30 mouse cellular contexts compared by ENCODE assay signal in genomic region chr5:90775562-90775961, GRCm38 (mm10). TPM values are rescaled to one million over a fixed set of nuclear protein-coding genes. Genes with fewer than 3 reads are reported as not detected.
DNase-seq lines count a peak whose midpoint lies in the region; ATAC-seq and TF ChIP-seq lines count a peak whose summit lies in the region.
"Had no signal": no experiment of that assay in that cellular context is flagged by ENCODE, and none has a peak within 500 bp of the region (broad histone marks: within the 10 kb centered on the region; RNA-seq: fewer than 3 reads in every experiment).

No protein-coding gene starts in this region.

- ATAC-seq in hematopoietic stem cell, adult 5-6 weeks (replicated peaks in 1 of 2; ENCODE audit: insufficient read depth in 1 of 2, low FRiP score in 2 of 2, low TSS enrichment in 1 of 2, low read depth in 1 of 2, poor library complexity in 2 of 2, severe bottlenecking in 2 of 2) = peak; percentile 3 to 15; a peak in 1 of 4 replicates
- ATAC-seq in liver, embryonic 15.5 days (ENCODE audit: insufficient read depth) = peak; percentile 44
- ATAC-seq in megakaryocyte-erythroid progenitor cell, adult 5-6 weeks (replicated peaks; ENCODE audit: low FRiP score, low TSS enrichment, poor library complexity, severe bottlenecking) = peak; percentile 90
- ATAC-seq: forebrain, postnatal 0 days; hindbrain, postnatal 0 days; intestine, embryonic 16.5 days; midbrain, embryonic 15.5 days had no signal

- no peak overlapping the region for H3K4me2 ChIP-seq in liver, embryonic 15.5 days
- H3K4me2 ChIP-seq: heart, embryonic 12.5 days; limb, embryonic 15.5 days; midbrain, embryonic 15.5 days; neural tube, embryonic 13.5 days had no signal

- no peak for TF ChIP-seq CTCF in MEL (IDR thresholded peaks at IDR 0.05 in 2 of 3, conservative IDR thresholded peaks at IDR 0.05 in 1 of 3; ENCODE audit: control insufficient read depth in 1 of 3, insufficient read depth in 1 of 3, low read depth in 2 of 3, low read length in 3 of 3, poor library complexity in 1 of 3, severe bottlenecking in 1 of 3)

- peaks cover 13 to 29% of the 10 kb centered on the region in 2 experiments for H3K4me1 ChIP-seq in MEL (ENCODE audit: control insufficient read depth in 1 of 2, insufficient read depth in 2 of 2, low read length in 2 of 2)
- H3K4me1 ChIP-seq in liver, embryonic 15.5 days (replicated peaks) = 0 out of 2 replicates have a peak, but pooled peaks cover 7% of the 10 kb centered on the region
- H3K4me1 ChIP-seq: embryonic facial prominence, embryonic 10.5 days; heart, embryonic 12.5 days; limb, embryonic 15.5 days; midbrain, embryonic 15.5 days; neural tube, embryonic 13.5 days had no signal

- peak; percentile 92 for DNase-seq in MEL (ENCODE audit: low read depth, low spot score)
- DNase-seq in ovary, postnatal 14 days (ENCODE audit: low spot score) = no peak
- DNase-seq in left cerebral cortex, postnatal 4 days = no peak
- DNase-seq in left cerebral cortex, postnatal 10 days (ENCODE audit: extremely low spot score in 1 of 2, low spot score in 2 of 2) = no peak
- DNase-seq: adrenal gland, postnatal 14 days; cerebellum, adult 8-10 months; cerebellum, postnatal 36 days; forebrain, postnatal 0 days; gastrocnemius, postnatal 14 days; heart, adult 18-20 months; heart, postnatal 10 days; kidney, adult 9 months; kidney, postnatal 25 days; lung, postnatal 10 days; right cerebral cortex, adult 18-20 months had no signal

- peak overlapping the region in 1 of 2 experiments; percentile 4; a peak in 2 of 4 replicates for H3K4me3 ChIP-seq in MEL (ENCODE audit: control insufficient read depth in 1 of 2, insufficient read depth in 1 of 2, low read depth in 2 of 2, low read length in 2 of 2)
- H3K4me3 ChIP-seq in liver, embryonic 15.5 days (replicated peaks) = no peak overlapping the region
- H3K4me3 ChIP-seq: embryonic facial prominence, embryonic 10.5 days; forebrain, embryonic 10.5 days; heart, embryonic 12.5 days; limb, embryonic 15.5 days; midbrain, embryonic 15.5 days; myocyte; neural tube, embryonic 13.5 days had no signal

- TF ChIP-seq POLR2A in MEL (IDR thresholded peaks at IDR 0.05; ENCODE audit: control insufficient read depth in 1 of 2, insufficient read depth in 1 of 2, low read depth in 1 of 2, low read length in 2 of 2, poor library complexity in 1 of 2) = no peak

- H3K27ac ChIP-seq in MEL (ENCODE audit: control insufficient read depth, low read depth, low read length) = peak overlapping the region; percentile 92
- no peak overlapping the region for H3K27ac ChIP-seq in liver, embryonic 15.5 days (replicated peaks)
- H3K27ac ChIP-seq: embryonic facial prominence, embryonic 10.5 days; forebrain, embryonic 10.5 days; hindbrain, postnatal 0 days; limb, embryonic 15.5 days; midbrain, embryonic 15.5 days; neural tube, embryonic 13.5 days had no signal

- no peaks in the 10 kb centered on the region for H3K9me3 ChIP-seq in MEL (replicated peaks; ENCODE audit: insufficient read depth, low read length)
- no peaks in the 10 kb centered on the region for H3K9me3 ChIP-seq in liver, embryonic 15.5 days (replicated peaks)
- H3K9me3 ChIP-seq: embryonic facial prominence, embryonic 10.5 days; forebrain, embryonic 10.5 days; heart, embryonic 12.5 days; limb, embryonic 15.5 days; midbrain, embryonic 15.5 days; neural tube, embryonic 13.5 days had no signal

- 11% methylated on average over 5 of the region's 5 CpGs for WGBS in liver, embryonic 15.5 days (ENCODE audit: insufficient replicate concordance)

- no peak for TF ChIP-seq RAD21 in MEL (IDR thresholded peaks at IDR 0.05; ENCODE audit: low read depth, low read length)

- peaks cover 0 to 36% of the 10 kb centered on the region in 2 experiments; a peak in 2 of 4 replicates for H3K36me3 ChIP-seq in MEL (ENCODE audit: control insufficient read depth in 1 of 2, insufficient read depth in 2 of 2, low read length in 2 of 2)
- H3K36me3 ChIP-seq in liver, embryonic 15.5 days (replicated peaks) = no peaks in the 10 kb centered on the region
- H3K36me3 ChIP-seq: embryonic facial prominence, embryonic 10.5 days; forebrain, embryonic 10.5 days; heart, embryonic 12.5 days; limb, embryonic 15.5 days; midbrain, embryonic 15.5 days; neural tube, embryonic 13.5 days had no signal

- peaks cover 2% of the 10 kb centered on the region; the same call in 1 of the 2 replicates for H3K79me2 ChIP-seq in MEL (ENCODE audit: control insufficient read depth, insufficient read depth, low read length, poor library complexity)

- intact Hi-C loops in left cerebral cortex, postnatal 4 days (cut with DNase I) = no loop called here
- intact Hi-C loops in left cerebral cortex, postnatal 10 days (cut with DNase I) = no loop called here

- peak overlapping the region; percentile 9; the same call in 1 of the 2 replicates for H3K9ac ChIP-seq in MEL (ENCODE audit: control insufficient read depth, low read depth, low read length, poor library complexity, severe bottlenecking)
- no peak overlapping the region for H3K9ac ChIP-seq in liver, embryonic 15.5 days
- H3K9ac ChIP-seq: forebrain, postnatal 0 days; heart, embryonic 12.5 days; limb, embryonic 15.5 days; midbrain, embryonic 15.5 days; neural tube, embryonic 13.5 days had no signal

- peak; percentile 92 to 96 for TF ChIP-seq EP300 in MEL (IDR thresholded peaks at IDR 0.05; ENCODE audit: low read depth in 1 of 2, low read length in 2 of 2)

- H3K27me3 ChIP-seq in MEL (ENCODE audit: control insufficient read depth in 1 of 2, insufficient read depth in 2 of 2, low read length in 2 of 2) = no peaks in the 10 kb centered on the region
- H3K27me3 ChIP-seq in liver, embryonic 15.5 days = no peaks in the 10 kb centered on the region
- H3K27me3 ChIP-seq: CH12.LX; heart, embryonic 12.5 days; limb, embryonic 15.5 days; midbrain, embryonic 15.5 days; neural tube, embryonic 13.5 days had no signal

TF ChIP-seq in MEL, 35 proteins besides CTCF, POLR2A, EP300 and RAD21 (continues in another document):
- TF ChIP-seq GABPA (IDR thresholded peaks at IDR 0.05; ENCODE audit: low read depth, low read length) (no peak), JUND (IDR thresholded peaks at IDR 0.05; ENCODE audit: low read depth, low read length) (no peak), MYB (IDR thresholded peaks at IDR 0.05; ENCODE audit: low read depth, low read length) (peak; percentile 83), GATA1 (IDR thresholded peaks at IDR 0.05; ENCODE audit: low read depth, low read length) (peak; percentile 89)

RNA-seq across cellular contexts. Expression of gene Pf4, which starts 3.3 kb away (rescaled TPM):
- total RNA-seq in MEL (2012; rRNA removed) = 253 and 283 TPM in 2 replicates
- 100 to 1,000 TPM in 1 of 2 experiments, not detected in 1; 393 TPM for polyA plus RNA-seq in MEL (2012; ENCODE audit: insufficient read depth in 1 of 2, insufficient read length in 2 of 2, low read depth in 1 of 2, low replicate concordance in 2 of 2, missing spikeins in 1 of 2)
- 41.8 and 64.8 TPM in 2 replicates for total RNA-seq in hematopoietic stem cell, adult 5-6 weeks (2017)
- 267 and 300 TPM in 2 replicates for polyA plus RNA-seq in liver, embryonic 15.5 days (2015; fragmentation: Nextera tagmentation; extraction: Ambion mirVana)
- 2.3 TPM in 1 of 2 replicates, not detected in the other for total RNA-seq in megakaryocyte-erythroid progenitor cell, adult 5-6 weeks (2014; fragmentation: Nextera tagmentation)
- 40.2 and 87.4 TPM in 2 replicates for total RNA-seq in megakaryocyte-erythroid progenitor cell, adult 5-6 weeks (2017)
- 10 to 100 TPM in 1 of 2 experiments, 1 to 10 TPM in 1; 9.8 to 11.2 TPM for total RNA-seq in left cerebral cortex, postnatal 4 days (2021)
- total RNA-seq in left cerebral cortex, postnatal 10 days (2021) = 1 to 10 TPM; 1.6 to 8.3 TPM
- total RNA-seq: CH12.LX had no signal
- polyA plus RNA-seq: myocyte had no signal

RNA-seq across cellular contexts. Expression of gene Ppbp, which starts 7.2 kb away (rescaled TPM):
- 0.12 TPM in 1 of 2 replicates, not detected in the other for total RNA-seq in MEL (2012; rRNA removed)
- not detected for polyA plus RNA-seq in MEL (2012; ENCODE audit: insufficient read depth in 1 of 2, insufficient read length in 2 of 2, low read depth in 1 of 2, low replicate concordance in 2 of 2, missing spikeins in 1 of 2)
- total RNA-seq in hematopoietic stem cell, adult 5-6 weeks (2017) = 0.75 and 5.4 TPM in 2 replicates
- polyA plus RNA-seq in liver, embryonic 15.5 days (2015; fragmentation: Nextera tagmentation; extraction: Ambion mirVana) = 141 and 147 TPM in 2 replicates
- not detected in 2 replicates for total RNA-seq in megakaryocyte-erythroid progenitor cell, adult 5-6 weeks (2014; fragmentation: Nextera tagmentation)
- total RNA-seq in megakaryocyte-erythroid progenitor cell, adult 5-6 weeks (2017) = 0.80 TPM in 1 of 2 replicates, not detected in the other
- under 1 TPM in 1 of 2 experiments, not detected in 1; 0.36 TPM for total RNA-seq in left cerebral cortex, postnatal 4 days (2021)
- not detected for total RNA-seq in left cerebral cortex, postnatal 10 days (2021)
- total RNA-seq: CH12.LX had no signal

RNA-seq across cellular contexts. Expression of gene Cxcl3, which starts 10.3 kb away (rescaled TPM):
- total RNA-seq in MEL (2012; rRNA removed) = not detected in 2 replicates
- polyA plus RNA-seq in MEL (2012; ENCODE audit: insufficient read depth in 1 of 2, insufficient read length in 2 of 2, low read depth in 1 of 2, low replicate concordance in 2 of 2, missing spikeins in 1 of 2) = not detected
- 0.69 TPM in 1 of 2 replicates, not detected in the other for total RNA-seq in hematopoietic stem cell, adult 5-6 weeks (2017)
- polyA plus RNA-seq in liver, embryonic 15.5 days (2015; fragmentation: Nextera tagmentation; extraction: Ambion mirVana) = not detected in 2 replicates
- not detected in 2 replicates for total RNA-seq in megakaryocyte-erythroid progenitor cell, adult 5-6 weeks (2014; fragmentation: Nextera tagmentation)
- total RNA-seq in megakaryocyte-erythroid progenitor cell, adult 5-6 weeks (2017) = 0.42 TPM in 1 of 2 replicates, not detected in the other
- not detected for total RNA-seq in left cerebral cortex, postnatal 4 days (2021)
- not detected for total RNA-seq in left cerebral cortex, postnatal 10 days (2021)
- total RNA-seq: adrenal gland, postnatal 14 days; CH12.LX; forebrain, postnatal 0 days; gastrocnemius, postnatal 14 days; heart, adult 18-20 months; heart, postnatal 10 days; hindbrain, postnatal 0 days; left cerebral cortex, adult 18-20 months; left cerebral cortex, postnatal 36 days had no signal
- polyA plus RNA-seq: forebrain, embryonic 10.5 days; forebrain, postnatal 0 days; heart, embryonic 12.5 days; intestine, embryonic 16.5 days; midbrain, embryonic 15.5 days; myocyte; neural tube, embryonic 13.5 days had no signal

RNA-seq across cellular contexts. Expression of gene Cxcl5, which starts 16.4 kb away (rescaled TPM):
- total RNA-seq in MEL (2012; rRNA removed) = not detected in 2 replicates
- not detected for polyA plus RNA-seq in MEL (2012; ENCODE audit: insufficient read depth in 1 of 2, insufficient read length in 2 of 2, low read depth in 1 of 2, low replicate concordance in 2 of 2, missing spikeins in 1 of 2)
- total RNA-seq in hematopoietic stem cell, adult 5-6 weeks (2017) = not detected in 2 replicates
- polyA plus RNA-seq in liver, embryonic 15.5 days (2015; fragmentation: Nextera tagmentation; extraction: Ambion mirVana) = 0.40 and 0.69 TPM in 2 replicates
- total RNA-seq in megakaryocyte-erythroid progenitor cell, adult 5-6 weeks (2014; fragmentation: Nextera tagmentation) = not detected in 2 replicates
- 0.30 TPM in 1 of 2 replicates, not detected in the other for total RNA-seq in megakaryocyte-erythroid progenitor cell, adult 5-6 weeks (2017)
- not detected for total RNA-seq in left cerebral cortex, postnatal 4 days (2021)
- total RNA-seq in left cerebral cortex, postnatal 10 days (2021) = not detected
- total RNA-seq: adrenal gland, postnatal 14 days; CH12.LX; gastrocnemius, postnatal 14 days; heart, postnatal 10 days; hindbrain, postnatal 0 days had no signal
- polyA plus RNA-seq: heart, embryonic 12.5 days; neural tube, embryonic 13.5 days had no signal

RNA-seq across cellular contexts. Expression of gene Cxcl15, which starts 18.8 kb away (rescaled TPM):
- not detected in 2 replicates for total RNA-seq in MEL (2012; rRNA removed)
- polyA plus RNA-seq in MEL (2012; ENCODE audit: insufficient read depth in 1 of 2, insufficient read length in 2 of 2, low read depth in 1 of 2, low replicate concordance in 2 of 2, missing spikeins in 1 of 2) = not detected
- total RNA-seq in hematopoietic stem cell, adult 5-6 weeks (2017) = 0.13 TPM in 1 of 2 replicates, not detected in the other
- polyA plus RNA-seq in liver, embryonic 15.5 days (2015; fragmentation: Nextera tagmentation; extraction: Ambion mirVana) = not detected in 2 replicates
- total RNA-seq in megakaryocyte-erythroid progenitor cell, adult 5-6 weeks (2014; fragmentation: Nextera tagmentation) = not detected in 2 replicates
- total RNA-seq in megakaryocyte-erythroid progenitor cell, adult 5-6 weeks (2017) = not detected in 2 replicates
- not detected for total RNA-seq in left cerebral cortex, postnatal 4 days (2021)
- not detected for total RNA-seq in left cerebral cortex, postnatal 10 days (2021)
- total RNA-seq: adrenal gland, postnatal 14 days; CH12.LX; forebrain, postnatal 0 days; gastrocnemius, postnatal 14 days; heart, postnatal 10 days; hindbrain, postnatal 0 days; left cerebral cortex, adult 18-20 months; left cerebral cortex, postnatal 36 days had no signal
- polyA plus RNA-seq: embryonic facial prominence, embryonic 10.5 days; forebrain, embryonic 10.5 days; forebrain, postnatal 0 days; heart, embryonic 12.5 days; hindbrain, postnatal 0 days; midbrain, embryonic 15.5 days; myocyte; neural tube, embryonic 13.5 days had no signal

Comparison
In these comparisons a context has a peak if more than half of its experiments do, and no peak if none do; other contexts are left out.
1. ATAC-seq: peak in every context shown above with its lines; median percentile 90 in megakaryocyte-erythroid progenitor cell, adult 5-6 weeks; 44 in liver, embryonic 15.5 days; 9 in hematopoietic stem cell, adult 5-6 weeks.